Mouse (Mus musculus) left cerebral cortex, adult 9 months (tissue): ENCODE data around the gene Prol1.
"Not testable (repeated sequence)": the region's sequence is repeated elsewhere in the genome, so short reads cannot be mapped to it uniquely, and the experiment has no call there.

Experiments used
- DNase-seq, 2 experiments: peaks; one replicate each; pipeline ENCODE4 v3.0.0; 2022; ENCODE audit warnings: low spot score in 2 of 2

Prol1 gene

GRCm38 (mm10) chr5:88317012-88317411, at the start of gene Prol1:
Gene Prol1, plus strand, starts transcription at chr5:88317312.
- DNase-seq = no peak

DNA sequence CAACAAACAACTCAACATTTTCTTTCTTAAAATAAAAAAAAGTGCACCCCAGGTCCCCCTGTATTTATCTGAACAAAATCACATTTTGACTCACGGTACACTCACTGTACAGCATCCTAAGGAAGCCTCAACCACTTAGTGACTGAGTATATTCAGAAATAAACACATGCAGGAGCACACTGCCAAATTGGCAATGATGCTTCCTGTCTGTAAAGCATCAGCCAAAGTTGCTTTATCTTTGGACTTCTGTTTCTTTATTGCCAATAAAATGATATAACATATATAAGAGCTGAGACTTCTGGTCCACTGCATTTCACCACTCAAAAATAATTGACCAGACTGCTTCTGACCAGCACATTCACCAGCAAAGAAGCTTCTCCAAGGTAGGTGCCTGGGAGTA, 48.5 kb upstream of the Prol1 start, which contains the start of gene Gm7714:
Gene Gm7714 (plus strand): TSS at position 301 of the 400 bp plus-strand sequence.
- DNase-seq = no peak

DNA sequence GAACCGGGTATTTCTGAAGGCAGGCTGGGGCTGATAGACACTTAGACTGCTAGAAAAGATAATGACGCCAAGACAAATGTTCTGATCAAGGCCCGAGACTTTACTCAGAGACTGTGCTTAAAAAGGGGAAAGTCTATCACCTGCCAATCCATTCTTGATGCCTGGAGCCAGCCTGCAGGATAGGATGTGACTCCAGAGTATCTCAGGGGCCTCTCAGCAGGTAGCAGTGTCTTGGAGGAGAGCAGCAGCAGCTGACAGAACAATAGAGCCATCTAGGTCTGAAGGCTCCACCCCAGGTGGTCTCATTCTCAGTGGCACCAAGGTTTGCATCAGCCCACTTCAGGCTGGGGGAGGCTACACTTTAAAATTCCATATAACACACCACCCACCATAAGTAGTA, 5.8 kb upstream of the Prol1 start:
- DNase-seq = not testable (repeated sequence)

- not testable (repeated sequence) for DNase-seq
These were observed 31.4 kb downstream of the Prol1 start for GRCm38 (mm10) chr5:88348533-88348932.

DNA sequence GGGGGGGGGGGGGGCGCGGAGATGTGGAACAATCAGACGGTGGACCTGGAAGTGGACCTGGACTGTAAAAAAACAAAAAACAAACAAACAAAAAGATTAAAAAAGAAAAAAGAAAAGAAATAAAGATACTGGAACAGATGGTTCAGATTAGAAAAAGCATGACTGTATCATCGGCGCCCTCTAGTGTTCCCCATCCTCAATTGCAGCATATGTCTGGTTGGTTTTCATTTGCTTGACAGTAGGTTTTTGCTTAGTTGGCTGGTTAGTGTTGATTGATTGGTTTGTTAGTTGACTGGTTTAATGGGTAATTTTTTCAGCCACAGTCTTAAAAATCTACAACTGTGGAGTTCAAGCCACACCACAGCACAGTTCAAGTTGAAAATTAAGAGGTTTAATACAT, 47.7 kb downstream of the Prol1 start:
- DNase-seq = peak in 1 of 2 experiments; percentile 62

- DNase-seq = no peak
These were observed 49.8 kb downstream of the Prol1 start for GRCm38 (mm10) chr5:88366886-88367285.

GRCm38 (mm10) chr5:88370578-88371232, 53.6 kb downstream of the Prol1 start:
- DNase-seq = no peak

DNA sequence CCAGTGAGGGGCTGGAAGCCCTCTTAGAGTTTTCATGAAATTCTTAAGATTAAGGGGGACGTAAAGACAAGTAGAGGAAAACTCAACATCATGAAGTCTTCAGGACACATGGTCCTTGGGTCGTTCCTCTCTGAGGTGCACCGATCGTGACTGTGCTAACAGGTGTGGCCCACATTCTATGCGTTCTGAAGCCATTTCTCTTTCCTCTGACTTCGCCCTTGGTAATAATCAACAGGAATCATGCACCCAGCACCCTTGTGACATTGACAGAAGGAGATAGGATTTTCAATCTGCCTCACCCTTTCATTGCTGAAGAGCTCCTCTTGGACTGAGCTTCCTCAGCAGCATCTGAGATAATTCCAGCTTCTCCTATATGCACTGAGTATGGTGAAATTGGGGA, 55.5 kb downstream of the Prol1 start:
- no peak for DNase-seq

GRCm38 (mm10) chr5:88375808-88376207, 58.7 kb downstream of the Prol1 start, which contains the start of gene Amtn:
Gene Amtn, plus strand, starts transcription at chr5:88376108.
- DNase-seq = no peak
